Comparison of ENCODE assay signal across 9 mouse cellular contexts in genomic region chr17:15423080-15423765, GRCm38 (mm10). TPM values are rescaled to one million over a fixed set of nuclear protein-coding genes. Genes with fewer than 3 reads are reported as not detected.
DNase-seq lines count a peak whose midpoint lies in the region; ATAC-seq and TF ChIP-seq lines count a peak whose summit lies in the region.
"Had no signal": no experiment of that assay in that cellular context is flagged by ENCODE, and none has a peak within 500 bp of the region (broad histone marks: within the 10 kb centered on the region; RNA-seq: fewer than 3 reads in every experiment).

No protein-coding gene starts in this region.

- H3K27ac ChIP-seq in forebrain, embryonic 15.5 days (replicated peaks) = no peak overlapping the region
- H3K27ac ChIP-seq in forebrain, embryonic 12.5 days = no peak overlapping the region
- H3K27ac ChIP-seq in heart, embryonic 13.5 days (replicated peaks) = no peak overlapping the region
- H3K27ac ChIP-seq in cerebellum, adult 2 months (ENCODE audit: insufficient read depth, low read length) = no peak overlapping the region

- peaks cover 83% of the 10 kb centered on the region for H3K36me3 ChIP-seq in forebrain, embryonic 15.5 days
- peaks cover 86% of the 10 kb centered on the region for H3K36me3 ChIP-seq in forebrain, embryonic 12.5 days (replicated peaks)
- peaks cover 95% of the 10 kb centered on the region for H3K36me3 ChIP-seq in heart, embryonic 13.5 days

- H3K4me1 ChIP-seq in forebrain, embryonic 15.5 days = peaks cover 17% of the 10 kb centered on the region
- no peaks in the 10 kb centered on the region for H3K4me1 ChIP-seq in forebrain, embryonic 12.5 days
- H3K4me1 ChIP-seq in heart, embryonic 13.5 days = peaks cover 7% of the 10 kb centered on the region
- H3K4me1 ChIP-seq in cerebellum, adult 2 months (ENCODE audit: control insufficient read depth, insufficient read depth, low read length) = no peaks in the 10 kb centered on the region

- DNase-seq in NIH3T3 (ENCODE audit: low read depth) = peak; percentile 79
- DNase-seq in left cerebral cortex, adult 8-10 months (ENCODE audit: low spot score in 2 of 2) = peak; percentile 38 to 85
- DNase-seq in cerebellum, adult 2 months = no peak
- DNase-seq in cerebellum, postnatal 4 days (ENCODE audit: low spot score in 2 of 2) = no peak
- DNase-seq in spleen, postnatal 36 days (ENCODE audit: low spot score in 2 of 2) = no peak

- H3K4me2 ChIP-seq in forebrain, embryonic 15.5 days (replicated peaks) = no peak overlapping the region
- no peak overlapping the region for H3K4me2 ChIP-seq in forebrain, embryonic 12.5 days
- no peak overlapping the region for H3K4me2 ChIP-seq in heart, embryonic 13.5 days

- no peaks in the 10 kb centered on the region for H3K9me3 ChIP-seq in forebrain, embryonic 15.5 days
- no peaks in the 10 kb centered on the region for H3K9me3 ChIP-seq in forebrain, embryonic 12.5 days
- H3K9me3 ChIP-seq in heart, embryonic 13.5 days = no peaks in the 10 kb centered on the region

- H3K27me3 ChIP-seq in forebrain, embryonic 15.5 days = no peaks in the 10 kb centered on the region
- no peaks in the 10 kb centered on the region for H3K27me3 ChIP-seq in forebrain, embryonic 12.5 days
- H3K27me3 ChIP-seq in heart, embryonic 13.5 days (replicated peaks) = no peaks in the 10 kb centered on the region
- no peaks in the 10 kb centered on the region for H3K27me3 ChIP-seq in cerebellum, adult 2 months (ENCODE audit: control insufficient read depth, insufficient read depth, low read length)

- WGBS in forebrain, embryonic 15.5 days = 66% methylated on average over 8 of the region's 8 CpGs
- WGBS in forebrain, embryonic 12.5 days = 91% methylated on average over 8 of the region's 8 CpGs
- 52% methylated on average over 8 of the region's 8 CpGs for WGBS in heart, embryonic 13.5 days
- 69% methylated on average over 8 of the region's 8 CpGs for WGBS in cerebellum, adult 2 months

- peak; percentile 9; the same call in 1 of the 2 replicates for ATAC-seq in forebrain, embryonic 15.5 days (replicated peaks)
- no peak for ATAC-seq in forebrain, embryonic 12.5 days (ENCODE audit: low FRiP score)
- no peak for ATAC-seq in heart, embryonic 13.5 days (ENCODE audit: extremely low read depth, insufficient number of reproducible peaks, low FRiP score, low TSS enrichment)

- no peak for TF ChIP-seq CTCF in cerebellum, adult 2 months (IDR thresholded peaks at IDR 0.05; ENCODE audit: borderline replicate concordance, insufficient read depth, low read depth, low read length)

- H3K4me3 ChIP-seq in forebrain, embryonic 15.5 days = no peak overlapping the region
- H3K4me3 ChIP-seq in forebrain, embryonic 12.5 days (replicated peaks) = no peak overlapping the region
- no peak overlapping the region for H3K4me3 ChIP-seq in heart, embryonic 13.5 days
- no peak overlapping the region for H3K4me3 ChIP-seq in cerebellum, adult 2 months (replicated peaks; ENCODE audit: insufficient read depth, low read depth, low read length)
- H3K4me3 ChIP-seq: myocyte had no signal

- H3K9ac ChIP-seq in forebrain, embryonic 15.5 days (replicated peaks) = no peak overlapping the region
- no peak overlapping the region for H3K9ac ChIP-seq in forebrain, embryonic 12.5 days
- H3K9ac ChIP-seq in heart, embryonic 13.5 days = peak overlapping the region; percentile 0; the same call in 1 of the 2 replicates

- TF ChIP-seq POLR2A in cerebellum, adult 2 months (IDR thresholded peaks at IDR 0.05; ENCODE audit: borderline replicate concordance, insufficient read depth, low read length) = no peak

RNA-seq across cellular contexts. Expression of gene Fam120b, which starts 27.2 kb away (rescaled TPM):
- polyA plus RNA-seq in forebrain, embryonic 15.5 days (2015; fragmentation: Nextera tagmentation; extraction: Ambion mirVana) = 47.8 and 48.6 TPM in 2 replicates
- polyA plus RNA-seq in forebrain, embryonic 12.5 days (2016; fragmentation: Nextera tagmentation; extraction: Ambion mirVana) = 41.4 and 42.1 TPM in 2 replicates
- polyA plus RNA-seq in heart, embryonic 13.5 days (2015; fragmentation: Nextera tagmentation; extraction: Ambion mirVana) = 13.9 and 15.2 TPM in 2 replicates
- 10 to 100 TPM; 44.8 to 48.3 (median 45.6) TPM for total RNA-seq in left cerebral cortex, adult 8-10 months (2022)
- 33.8 TPM in 2 replicates for polyA plus RNA-seq in cerebellum, adult 2 months (2012; rRNA removed)

RNA-seq across cellular contexts. Expression of gene Dll1, which starts 46.6 kb away (rescaled TPM):
- 34.6 and 35.9 TPM in 2 replicates for polyA plus RNA-seq in forebrain, embryonic 15.5 days (2015; fragmentation: Nextera tagmentation; extraction: Ambion mirVana)
- 89.3 and 98.1 TPM in 2 replicates for polyA plus RNA-seq in forebrain, embryonic 12.5 days (2016; fragmentation: Nextera tagmentation; extraction: Ambion mirVana)
- 6.6 and 7.8 TPM in 2 replicates for polyA plus RNA-seq in heart, embryonic 13.5 days (2015; fragmentation: Nextera tagmentation; extraction: Ambion mirVana)
- total RNA-seq in left cerebral cortex, adult 8-10 months (2022) = 10 to 100 TPM in 1 of 4 experiments, 1 to 10 TPM in 3; 5.8 to 10.6 (median 8.0) TPM
- 5.2 and 6.2 TPM in 2 replicates for polyA plus RNA-seq in cerebellum, adult 2 months (2012; rRNA removed)

Comparison
In these comparisons a context has a peak if more than half of its experiments do, and no peak if none do; other contexts are left out.
1. DNase-seq: peak in NIH3T3 (single experiment) and left cerebral cortex, adult 8-10 months (2 of 2); none in cerebellum, adult 2 months (0 of 2), cerebellum, postnatal 4 days (0 of 2) and spleen, postnatal 36 days (0 of 2).